In genomic region chr8:126267118-126267517, GRCm38 (mm10) we compare ENCODE assay signal across 8 mouse cellular contexts. TPM values are rescaled to one million over a fixed set of nuclear protein-coding genes. Genes with fewer than 3 reads are reported as not detected.
A peak's percentile ranks its signal among the peaks of the same experiment; 100 is the strongest.
DNase-seq lines count a peak whose midpoint lies in the region; ATAC-seq and TF ChIP-seq lines count a peak whose summit lies in the region.

No protein-coding gene starts in this region.

- H3K27ac ChIP-seq in hindbrain, embryonic 10.5 days: no peak overlapping the region
- no peak overlapping the region for H3K27ac ChIP-seq in hindbrain, embryonic 12.5 days
- H3K27ac ChIP-seq in CH12.LX (ENCODE audit: insufficient read depth, low read depth): no peak overlapping the region
- H3K27ac ChIP-seq in kidney, postnatal 0 days: no peak overlapping the region

- dilution Hi-C loops in CH12.LX (cut with MboI; ENCODE audit: extremely low pct_ligation_motif_present, extremely low pct_unique_long_range_greater_than_20kb, low sequenced_read_pairs): no loop called here

- WGBS in hindbrain, embryonic 10.5 days: 36% methylated on average over 8 of the region's 8 CpGs
- WGBS in hindbrain, embryonic 12.5 days: 31% methylated on average over 8 of the region's 8 CpGs
- WGBS in kidney, postnatal 0 days: 32% methylated on average over 8 of the region's 8 CpGs

- no peaks in the 10 kb centered on the region for H3K79me2 ChIP-seq in CH12.LX (replicated peaks; ENCODE audit: control insufficient read depth, extremely low read depth, insufficient read depth, poor library complexity, severe bottlenecking)

- H3K27me3 ChIP-seq in hindbrain, embryonic 10.5 days (ENCODE audit: insufficient read depth, poor library complexity, severe bottlenecking): peaks cover 7% of the 10 kb centered on the region; the same call in 1 of the 2 replicates
- peaks cover 5% of the 10 kb centered on the region; the same call in 1 of the 2 replicates for H3K27me3 ChIP-seq in hindbrain, embryonic 12.5 days
- peaks cover 63% of the 10 kb centered on the region for H3K27me3 ChIP-seq in CH12.LX (replicated peaks)
- H3K27me3 ChIP-seq in kidney, postnatal 0 days (ENCODE audit: insufficient read depth, low read length): no peaks in the 10 kb centered on the region

- H3K9me3 ChIP-seq in hindbrain, embryonic 10.5 days: no peaks in the 10 kb centered on the region
- H3K9me3 ChIP-seq in hindbrain, embryonic 12.5 days (replicated peaks): no peaks in the 10 kb centered on the region
- no peaks in the 10 kb centered on the region for H3K9me3 ChIP-seq in CH12.LX (replicated peaks; ENCODE audit: low read length)
- H3K9me3 ChIP-seq in kidney, postnatal 0 days (replicated peaks; ENCODE audit: low read length): no peaks in the 10 kb centered on the region

- peak; percentile 68 to 76 for TF ChIP-seq CTCF in CH12.LX (conservative IDR thresholded peaks at IDR 0.05 in 1 of 2, IDR thresholded peaks at IDR 0.05 in 1 of 2; ENCODE audit: low read depth in 2 of 2, low read length in 2 of 2)
- peak; percentile 86 for TF ChIP-seq CTCF in kidney, postnatal 0 days (IDR thresholded peaks at IDR 0.05; ENCODE audit: low read depth)

- peak; percentile 64 for TF ChIP-seq RAD21 in CH12.LX (IDR thresholded peaks at IDR 0.05; ENCODE audit: low read depth, low read length)

- ATAC-seq in hindbrain, embryonic 12.5 days (ENCODE audit: low FRiP score): no peak
- no peak for ATAC-seq in kidney, postnatal 0 days (replicated peaks; ENCODE audit: low FRiP score, low read depth)

- H3K36me3 ChIP-seq in hindbrain, embryonic 10.5 days: no peaks in the 10 kb centered on the region
- no peaks in the 10 kb centered on the region for H3K36me3 ChIP-seq in hindbrain, embryonic 12.5 days
- H3K36me3 ChIP-seq in CH12.LX (replicated peaks in 1 of 2; ENCODE audit: control insufficient read depth in 1 of 2, insufficient read depth in 1 of 2, low read length in 1 of 2): no peaks in the 10 kb centered on the region
- H3K36me3 ChIP-seq in kidney, postnatal 0 days (ENCODE audit: insufficient read depth, low read length): no peaks in the 10 kb centered on the region

- no peak overlapping the region for H3K4me3 ChIP-seq in hindbrain, embryonic 10.5 days
- no peak overlapping the region for H3K4me3 ChIP-seq in hindbrain, embryonic 12.5 days
- no peak overlapping the region for H3K4me3 ChIP-seq in CH12.LX (replicated peaks in 1 of 3; ENCODE audit: low read depth in 2 of 3, low read length in 2 of 3, poor library complexity in 1 of 3)
- no peak overlapping the region for H3K4me3 ChIP-seq in kidney, postnatal 0 days (replicated peaks; ENCODE audit: low read depth, low read length)

- in situ Hi-C loops in CH12.LX (cut with MboI; ENCODE audit: low pct_ligation_motif_present, low pct_unique_long_range_greater_than_20kb, low sequenced_read_pairs): loop anchor here (10.0 to 25.0 kb wide), 3 partner anchors 120 to 720 kb away; partner anchors contain the start of gene Tarbp1

- DNase-seq in hindbrain, embryonic 10.5 days (ENCODE audit: low spot score): peak; percentile 4
- peak; percentile 29 for DNase-seq in CH12.LX (ENCODE audit: extremely low read depth)
- DNase-seq in brain, adult 2 months (ENCODE audit: low read depth, low spot score): peak; percentile 70
- DNase-seq in kidney, postnatal 0 days (ENCODE audit: low spot score): peak; percentile 70
- no peak for DNase-seq in layer of hippocampus, adult 9-11 months
- no peak for DNase-seq in yolk sac, embryonic 10.5 days (ENCODE audit: low spot score)
- no peak for DNase-seq in B cell, adult 2 months

- no peak for TF ChIP-seq EP300 in CH12.LX (IDR thresholded peaks at IDR 0.05; ENCODE audit: low read length)

- no peak overlapping the region for H3K4me2 ChIP-seq in hindbrain, embryonic 12.5 days (replicated peaks)
- H3K4me2 ChIP-seq in CH12.LX (ENCODE audit: insufficient read depth, low read depth, poor library complexity, severe bottlenecking): peak overlapping the region; percentile 24; the same call in 1 of the 2 replicates
- H3K4me2 ChIP-seq in kidney, postnatal 0 days (ENCODE audit: low read length): no peak overlapping the region

- H3K4me1 ChIP-seq in hindbrain, embryonic 10.5 days (replicated peaks): no peaks in the 10 kb centered on the region
- no peaks in the 10 kb centered on the region for H3K4me1 ChIP-seq in hindbrain, embryonic 12.5 days
- no peaks in the 10 kb centered on the region for H3K4me1 ChIP-seq in CH12.LX (ENCODE audit: control insufficient read depth in 1 of 2, insufficient read depth in 2 of 2)
- no peaks in the 10 kb centered on the region for H3K4me1 ChIP-seq in kidney, postnatal 0 days (replicated peaks; ENCODE audit: insufficient read depth, low read length)

- no peak for TF ChIP-seq POLR2A in CH12.LX (IDR thresholded peaks at IDR 0.05; ENCODE audit: low read depth, low read length)

- no peak overlapping the region for H3K9ac ChIP-seq in hindbrain, embryonic 12.5 days
- H3K9ac ChIP-seq in CH12.LX (ENCODE audit: insufficient read depth, low read depth): no peak overlapping the region
- H3K9ac ChIP-seq in kidney, postnatal 0 days (ENCODE audit: low read depth, low read length): no peak overlapping the region

TF ChIP-seq in CH12.LX, 34 proteins besides CTCF, POLR2A, EP300 and RAD21:
- TF ChIP-seq ELF1 (IDR thresholded peaks at IDR 0.05; ENCODE audit: low read depth, low read length) (no peak), IRF4 (IDR thresholded peaks at IDR 0.05; ENCODE audit: low read depth, low read length) (peak; percentile 37; the same call in 1 of the 2 replicates), SMC3 (IDR thresholded peaks at IDR 0.05; ENCODE audit: low read depth, low read length) (peak; percentile 51)

RNA-seq across cellular contexts. Expression of gene Slc35f3, which starts 31.2 kb away (rescaled TPM):
- 0.06 and 0.10 TPM in 2 replicates for polyA plus RNA-seq in hindbrain, embryonic 10.5 days (2016; fragmentation: Nextera tagmentation; extraction: Ambion mirVana)
- 0.44 and 0.56 TPM in 2 replicates for polyA plus RNA-seq in hindbrain, embryonic 12.5 days (2016; fragmentation: Nextera tagmentation; extraction: Ambion mirVana)
- total RNA-seq in CH12.LX (2012; rRNA removed) (not detected in 2 replicates), CH12.LX (2014; rRNA removed) (not detected in 2 replicates)
- 0.20 TPM in 2 replicates for polyA plus RNA-seq in CH12.LX (2012; ENCODE audit: insufficient read length, low read depth)
- polyA plus RNA-seq in kidney, postnatal 0 days (2015; fragmentation: Nextera tagmentation; extraction: Ambion mirVana): 1.2 and 1.4 TPM in 2 replicates

Comparison
In these comparisons a context has a peak if more than half of its experiments do, and no peak if none do; other contexts are left out.
1. DNase-seq: peak in hindbrain, embryonic 10.5 days (single experiment), CH12.LX (single experiment), brain, adult 2 months (single experiment) and kidney, postnatal 0 days (single experiment); none in layer of hippocampus, adult 9-11 months (single experiment), yolk sac, embryonic 10.5 days (single experiment) and B cell, adult 2 months (0 of 2).